Mouse (Mus musculus) MEL (cell line): ENCODE measurements around the gene Nlgn1. TPM values are rescaled to one million over a fixed set of nuclear protein-coding genes. Genes with fewer than 3 reads are reported as not detected.

ENCODE experiments used
- DNase-seq: peaks from one replicate; pipeline ENCODE4 v3.0.0; 2011; ENCODE audit warnings: low read depth, low spot score
- H3K27ac ChIP-seq: 2 replicates; pipeline ENCODE4 v1.5.1; 2012; ENCODE audit warnings: low read depth, mild to moderate bottlenecking, control low read depth, low read length, moderate library complexity; ENCODE audit not compliant: control insufficient read depth
- H3K27me3 ChIP-seq, 2 experiments: fragments of 150-350 bp in 1 of 2; sonication (generic) in 1 of 2; 2 replicates each; pipeline ENCODE4 v1.6.1; 2012; ENCODE audit warnings: low read length in 2 of 2, mild to moderate bottlenecking in 2 of 2, improper control_type of control experiment in 1 of 2, moderate library complexity in 1 of 2; ENCODE audit not compliant: insufficient read depth in 2 of 2, control insufficient read depth in 1 of 2
- H3K36me3 ChIP-seq, 2 experiments: 2 replicates each; pipeline ENCODE4 v1.6.1; 2012 to 2014; ENCODE audit warnings: low read length in 2 of 2, improper control_type of control experiment in 1 of 2, inconsistent platforms in 1 of 2, mild to moderate bottlenecking in 1 of 2; ENCODE audit not compliant: insufficient read depth in 2 of 2, control insufficient read depth in 1 of 2
- H3K4me1 ChIP-seq, 2 experiments: fragments of 150-350 bp in 1 of 2; sonication (generic) in 1 of 2; 2 replicates each; pipeline ENCODE4 v1.6.1; 2012; ENCODE audit warnings: low read length in 2 of 2, improper control_type of control experiment in 1 of 2, mild to moderate bottlenecking in 1 of 2; ENCODE audit not compliant: insufficient read depth in 2 of 2, control insufficient read depth in 1 of 2
- H3K4me3 ChIP-seq, 2 experiments: fragments of 150-350 bp in 1 of 2; sonication (generic) in 1 of 2; 2 replicates each; pipeline ENCODE4 v1.5.1; 2012; ENCODE audit warnings: low read depth in 2 of 2, low read length in 2 of 2, mild to moderate bottlenecking in 2 of 2, moderate library complexity in 2 of 2, control low read depth in 1 of 2, improper control_type of control experiment in 1 of 2; ENCODE audit not compliant: control insufficient read depth in 1 of 2, insufficient read depth in 1 of 2
- H3K79me2 ChIP-seq: 2 replicates; pipeline ENCODE4 v1.6.1; 2012; ENCODE audit warnings: mild to moderate bottlenecking, low read length, moderate library complexity; ENCODE audit not compliant: control insufficient read depth, poor library complexity, insufficient read depth
- H3K9ac ChIP-seq: 2 replicates; pipeline ENCODE4 v1.6.1; 2012; ENCODE audit warnings: low read depth, mild to moderate bottlenecking, control low read depth, low read length, moderate library complexity; ENCODE audit not compliant: control insufficient read depth, poor library complexity, severe bottlenecking
- H3K9me3 ChIP-seq: fragments of 150-350 bp; sonication (generic); replicated peaks from 2 replicates; pipeline ENCODE4 v1.6.1; 2012; ENCODE audit warnings: mild to moderate bottlenecking, low read length, improper control_type of control experiment, moderate library complexity; ENCODE audit not compliant: insufficient read depth
- BHLHE40 ChIP-seq: IDR thresholded peaks from 2 replicates; pipeline ENCODE4 v1.6.1; 2012; ENCODE audit warnings: low read depth, mild to moderate bottlenecking, inconsistent platforms, low read length, improper control_type of control experiment, borderline replicate concordance
- CHD1 ChIP-seq: IDR thresholded peaks from 2 replicates; pipeline ENCODE4 v1.6.1; 2012; ENCODE audit warnings: low read depth, mild to moderate bottlenecking, inconsistent platforms, low read length, improper control_type of control experiment
- CTCF ChIP-seq, 3 experiments: IDR thresholded peaks in 2 of 3; conservative IDR thresholded peaks in 1 of 3; 2 replicates each; pipeline ENCODE4 v1.5.1; 2011 to 2012; ENCODE audit warnings: low read length in 3 of 3, low read depth in 2 of 3, mild to moderate bottlenecking in 2 of 3, improper control_type of control experiment in 1 of 3, inconsistent platforms in 1 of 3, mixed read lengths in 1 of 3, moderate library complexity in 1 of 3; ENCODE audit not compliant: control insufficient read depth in 1 of 3, insufficient read depth in 1 of 3, poor library complexity in 1 of 3, severe bottlenecking in 1 of 3
- E2F4 ChIP-seq: IDR thresholded peaks from 2 replicates; pipeline ENCODE4 v1.6.1; 2011; ENCODE audit warnings: low read depth, low read length, improper control_type of control experiment, borderline replicate concordance
- ELF1 ChIP-seq: IDR thresholded peaks from 2 replicates; pipeline ENCODE4 v1.6.1; 2014; ENCODE audit warnings: low read depth, mild to moderate bottlenecking, inconsistent platforms, low read length, improper control_type of control experiment, moderate library complexity
- EP300 ChIP-seq, 2 experiments: IDR thresholded peaks; 2 replicates each; pipeline ENCODE4 v1.6.1; 2011; ENCODE audit warnings: improper control_type of control experiment in 2 of 2, low read length in 2 of 2, low read depth in 1 of 2, mild to moderate bottlenecking in 1 of 2
- ETS1 ChIP-seq: IDR thresholded peaks from 2 replicates; pipeline ENCODE4 v1.6.1; 2012; ENCODE audit warnings: low read depth, mild to moderate bottlenecking, inconsistent platforms, low read length, improper control_type of control experiment, moderate library complexity
- GABPA ChIP-seq: IDR thresholded peaks from 2 replicates; pipeline ENCODE4 v1.6.1; 2012; ENCODE audit warnings: low read depth, mild to moderate bottlenecking, inconsistent platforms, low read length, improper control_type of control experiment, moderate library complexity
- GATA1 ChIP-seq: IDR thresholded peaks from 2 replicates; pipeline ENCODE4 v1.6.1; 2011; ENCODE audit warnings: low read depth, low read length, improper control_type of control experiment
- JUND ChIP-seq: IDR thresholded peaks from 2 replicates; pipeline ENCODE4 v1.6.1; 2011; ENCODE audit warnings: low read depth, mild to moderate bottlenecking, improper control_type of control experiment, low read length
- MAFK ChIP-seq: IDR thresholded peaks from 2 replicates; pipeline ENCODE4 v1.6.1; 2011; ENCODE audit warnings: low read depth, mild to moderate bottlenecking, low read length, improper control_type of control experiment, borderline replicate concordance
- MAX ChIP-seq: IDR thresholded peaks from 2 replicates; pipeline ENCODE4 v1.6.1; 2011; ENCODE audit warnings: low read length, improper control_type of control experiment
- MAZ ChIP-seq: IDR thresholded peaks from 2 replicates; pipeline ENCODE4 v1.6.1; 2012; ENCODE audit warnings: low read depth, mild to moderate bottlenecking, inconsistent platforms, low read length, improper control_type of control experiment
- MEF2A ChIP-seq: IDR thresholded peaks from 2 replicates; pipeline ENCODE4 v1.6.1; 2014; ENCODE audit warnings: low read depth, mild to moderate bottlenecking, inconsistent platforms, low read length, improper control_type of control experiment; ENCODE audit not compliant: poor library complexity, insufficient replicate concordance, severe bottlenecking; ENCODE audit errors: extremely low read depth
- MXI1 ChIP-seq: IDR thresholded peaks from 2 replicates; pipeline ENCODE4 v1.6.1; 2011; ENCODE audit warnings: mild to moderate bottlenecking, low read depth, low read length, improper control_type of control experiment
- NELFE ChIP-seq: IDR thresholded peaks from 2 replicates; pipeline ENCODE4 v1.6.1; 2011; ENCODE audit warnings: low read depth, low read length, improper control_type of control experiment
- NRF1 ChIP-seq: IDR thresholded peaks from 2 replicates; pipeline ENCODE4 v1.6.1; 2014; ENCODE audit warnings: low read depth, mild to moderate bottlenecking, inconsistent platforms, low read length, improper control_type of control experiment, moderate library complexity; ENCODE audit not compliant: poor library complexity, insufficient read depth, severe bottlenecking
- POLR2AphosphoS2 ChIP-seq: IDR thresholded peaks from 2 replicates; pipeline ENCODE4 v1.6.1; 2011; ENCODE audit warnings: low read length, improper control_type of control experiment
- POLR2AphosphoS5 ChIP-seq: IDR thresholded peaks from 2 replicates; pipeline ENCODE4 v1.6.1; 2012; ENCODE audit warnings: low read depth, borderline replicate concordance, mild to moderate bottlenecking, inconsistent platforms, low read length, moderate library complexity, mixed read lengths
- TAL1 ChIP-seq: IDR thresholded peaks from 2 replicates; pipeline ENCODE4 v1.6.1; 2012; ENCODE audit warnings: mild to moderate bottlenecking, inconsistent platforms, low read length, moderate library complexity, mixed read lengths
- TBP ChIP-seq: IDR thresholded peaks from 2 replicates; pipeline ENCODE4 v1.8.0; 2011; ENCODE audit warnings: low read depth, low read length, improper control_type of control experiment
- TCF12 ChIP-seq: IDR thresholded peaks from 2 replicates; pipeline ENCODE4 v1.6.1; 2014; ENCODE audit warnings: low read depth, mild to moderate bottlenecking, inconsistent platforms, low read length, improper control_type of control experiment, moderate library complexity
- UBTF ChIP-seq: IDR thresholded peaks from 2 replicates; pipeline ENCODE4 v1.6.1; 2012; ENCODE audit warnings: low read depth, mild to moderate bottlenecking, inconsistent platforms, low read length, improper control_type of control experiment, moderate library complexity, borderline replicate concordance; ENCODE audit not compliant: insufficient read depth
- USF1 ChIP-seq: IDR thresholded peaks from 2 replicates; pipeline ENCODE4 v1.6.1; 2014; ENCODE audit warnings: low read depth, mild to moderate bottlenecking, inconsistent platforms, low read length, improper control_type of control experiment, moderate library complexity
- USF2 ChIP-seq, 2 experiments: IDR thresholded peaks; 2 replicates each; pipeline ENCODE4 v1.6.1; 2011 to 2012; ENCODE audit warnings: improper control_type of control experiment in 2 of 2, low read length in 2 of 2, borderline replicate concordance in 1 of 2, inconsistent platforms in 1 of 2, low read depth in 1 of 2, mild to moderate bottlenecking in 1 of 2; ENCODE audit not compliant: insufficient read depth in 1 of 2
- ZC3H11A ChIP-seq: IDR thresholded peaks from 2 replicates; pipeline ENCODE4 v1.6.1; 2012; ENCODE audit warnings: low read depth, mild to moderate bottlenecking, inconsistent platforms, low read length, improper control_type of control experiment
- ZKSCAN1 ChIP-seq: IDR thresholded peaks from 2 replicates; pipeline ENCODE4 v1.6.1; 2012; ENCODE audit warnings: low read depth, mild to moderate bottlenecking, inconsistent platforms, low read length, improper control_type of control experiment, moderate library complexity
- ZMIZ1 ChIP-seq: IDR thresholded peaks from 2 replicates; pipeline ENCODE4 v1.6.1; 2012; ENCODE audit warnings: low read depth, mild to moderate bottlenecking, inconsistent platforms, low read length, improper control_type of control experiment, moderate library complexity
- ZNF384 ChIP-seq: IDR thresholded peaks from 2 replicates; pipeline ENCODE4 v1.6.1; 2012; ENCODE audit warnings: low read depth, mild to moderate bottlenecking, inconsistent platforms, low read length, improper control_type of control experiment
- polyA plus RNA-seq, 2 experiments: library from polyadenylated mRNA; stranded (reverse) in 1 of 2; unstranded in 1 of 2; fragments of >175 nt in 1 of 2; fragments of >200 nt in 1 of 2; gene quantifications; 2 replicates each; pipeline versions ENCODE4 v1.2.1 to v1.2.4; 2012; ENCODE audit warnings: low replicate concordance in 2 of 2, low read depth in 1 of 2; ENCODE audit not compliant: insufficient read length in 2 of 2, insufficient read depth in 1 of 2, missing spikeins in 1 of 2
- total RNA-seq: library from RNA; depleted of rRNA; stranded (reverse); fragments of 300-350 nt; gene quantifications from 2 replicates; pipeline ENCODE4 v1.2.3, GENCODE M21; 2012

Nlgn1 gene
- total and polyA plus RNA-seq, 3 experiments = not detected

DNA sequence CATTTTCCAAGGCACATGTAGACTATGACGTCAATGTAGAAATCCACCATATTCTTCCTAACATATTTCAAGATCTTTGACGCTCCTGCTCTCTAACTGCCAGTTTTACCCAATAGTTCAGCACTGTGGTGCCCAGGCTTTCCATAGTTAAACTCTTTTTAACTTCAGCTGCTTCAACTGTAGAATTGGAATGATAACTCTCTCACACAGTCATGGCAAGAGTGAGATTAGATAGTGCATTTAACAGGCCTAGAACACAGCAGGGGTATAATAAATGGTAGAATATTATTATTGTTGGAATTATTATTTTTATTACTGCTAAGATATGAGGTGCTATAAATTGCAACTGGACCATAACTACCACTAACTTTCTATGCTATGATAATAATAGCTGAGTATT, 574.4 kb downstream of the Nlgn1 start:
- H3K79me2 ChIP-seq = no peaks in the 10 kb centered on the region
- peaks cover 0 to 8% of the 10 kb centered on the region in 2 experiments; a peak in 2 of 4 replicates for H3K4me1 ChIP-seq
- H3K27ac ChIP-seq = no peak overlapping the region
- H3K27me3 ChIP-seq = no peaks in the 10 kb centered on the region
- H3K9ac ChIP-seq = no peak overlapping the region
- H3K4me3 ChIP-seq = no peak overlapping the region
- TF ChIP-seq CHD1 (no peak), E2F4 (no peak), TCF12 (peak; percentile 76; the same call in 1 of the 2 replicates), ZNF384 (no peak), EP300 (IDR thresholded peaks at IDR 0.05; ENCODE audit: low read depth in 1 of 2, low read length in 2 of 2) (peak; percentile 34 to 78; a peak in 3 of 4 replicates), BHLHE40 (no peak), ZKSCAN1 (no peak), ETS1 (peak; percentile 32; the same call in 1 of the 2 replicates), GATA1 (0 out of 2 replicates have a peak, but pooled peaks have one; percentile 28), MAFK (no peak)
- TF ChIP-seq, all 39 proteins: peak for 4
- no peak for DNase-seq
- H3K36me3 ChIP-seq = no peaks in the 10 kb centered on the region
- H3K9me3 ChIP-seq = no peaks in the 10 kb centered on the region

DNA sequence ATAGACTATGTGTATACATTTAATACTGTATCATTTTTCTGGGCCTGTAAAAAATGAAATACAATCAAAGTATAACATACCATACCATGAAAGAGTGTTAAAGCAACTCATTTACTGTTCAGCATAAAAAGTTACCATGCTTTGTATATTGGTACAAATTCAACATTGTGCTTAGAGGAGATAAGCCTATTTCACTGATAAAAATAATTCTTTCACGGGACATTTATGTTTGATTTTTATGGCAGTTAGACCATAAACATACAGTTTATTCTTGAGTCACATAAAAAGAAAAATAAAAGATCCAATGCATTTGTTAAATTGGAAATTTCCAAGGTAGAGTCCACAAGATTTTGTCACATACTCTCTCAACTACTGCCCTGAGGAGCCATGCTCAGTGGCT, 608.1 kb downstream of the Nlgn1 start:
- Histone ChIP-seq H3K4me3 (no peak overlapping the region), H3K9ac (no peak overlapping the region), H3K36me3 (no peaks in the 10 kb centered on the region), H3K27ac (no peak overlapping the region), H3K9me3 (no peaks in the 10 kb centered on the region), H3K79me2 (no peaks in the 10 kb centered on the region), H3K4me1 (0 out of 4 replicates have a peak, but pooled peaks cover 0 to 2% of the 10 kb centered on the region in 2 experiments), H3K27me3 (no peaks in the 10 kb centered on the region)
- no peak for DNase-seq
- TF ChIP-seq POLR2AphosphoS2 (no peak), TAL1 (no peak), MAZ (no peak), USF1 (no peak), ZNF384 (no peak), MXI1 (no peak), TCF12 (peak; percentile 50; the same call in 1 of the 2 replicates), GABPA (no peak), CTCF (IDR thresholded peaks at IDR 0.05 in 2 of 3, conservative IDR thresholded peaks at IDR 0.05 in 1 of 3; ENCODE audit: control insufficient read depth in 1 of 3, insufficient read depth in 1 of 3, low read depth in 2 of 3, low read length in 3 of 3, poor library complexity in 1 of 3, severe bottlenecking in 1 of 3) (no peak), ETS1 (no peak), E2F4 (no peak), USF2 (IDR thresholded peaks at IDR 0.05; ENCODE audit: borderline replicate concordance in 1 of 2, insufficient read depth in 1 of 2, low read depth in 1 of 2, low read length in 2 of 2) (no peak), UBTF (no peak), NELFE (no peak), ELF1 (no peak), ZMIZ1 (no peak), NRF1 (no peak), MEF2A (no peak), MAX (no peak), JUND (no peak), ZC3H11A (no peak), EP300 (IDR thresholded peaks at IDR 0.05; ENCODE audit: low read depth in 1 of 2, low read length in 2 of 2) (peak; percentile 51 to 53; a peak in 3 of 4 replicates), POLR2AphosphoS5 (no peak), TBP (no peak), BHLHE40 (peak; percentile 61; the same call in 1 of the 2 replicates)
